Mouse (Mus musculus) ES-Bruce4 (cell line): ENCODE data around the gene Zbtb9.
A peak's percentile ranks its signal among the peaks of the same experiment; 100 is the strongest.

ENCODE experiments used
- CTCF ChIP-seq: IDR thresholded peaks from one replicate; pipeline ENCODE4 v1.8.1; 2011; ENCODE audit warnings: low read depth, low read length
- EP300 ChIP-seq: IDR thresholded peaks from 2 replicates; pipeline ENCODE4 v1.6.1; 2011; ENCODE audit warnings: low read depth, low read length; ENCODE audit not compliant: insufficient read depth

DNA sequence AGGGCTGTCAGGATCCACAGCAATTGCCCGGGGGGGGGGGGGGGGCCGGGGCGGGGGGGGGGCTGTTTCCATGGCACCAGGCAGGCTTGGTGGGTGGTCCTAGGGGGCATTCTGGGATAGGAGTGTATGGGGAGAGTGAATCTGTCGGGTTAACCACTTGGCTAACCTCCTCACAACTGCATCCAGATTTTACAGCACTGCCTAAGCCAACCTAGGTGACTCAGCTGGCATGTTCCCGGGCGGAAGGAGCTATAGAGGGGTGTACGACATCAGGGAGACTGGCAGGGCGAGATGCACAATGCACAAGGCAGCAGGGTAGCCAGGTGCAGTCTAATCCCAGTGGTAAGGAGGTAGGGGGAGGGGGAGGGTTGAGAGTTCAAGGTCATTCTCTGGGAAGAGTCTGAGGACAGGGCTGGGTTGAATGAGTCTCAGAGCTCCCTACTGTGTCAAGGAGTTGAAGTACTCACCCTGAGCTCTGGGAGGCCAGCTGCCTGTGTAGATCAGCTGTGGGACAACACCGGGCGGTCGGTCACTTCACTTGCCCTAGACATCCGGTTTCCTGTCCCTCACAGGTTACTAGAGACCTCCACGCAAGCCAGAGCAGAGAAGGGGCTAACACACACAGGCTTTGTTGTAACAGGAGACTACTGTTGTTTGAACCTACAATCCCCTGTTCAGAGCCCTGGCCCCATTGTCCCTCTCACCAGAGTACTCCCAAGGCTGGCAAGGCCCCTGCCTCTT lies 68.2 kb downstream of the Zbtb9 start:
- TF ChIP-seq EP300 (peak; percentile 99), CTCF (no peak)
